Mouse (Mus musculus) bone marrow macrophage, adult 2 months (primary cell): ENCODE results near the gene Rtp3.

ENCODE experiments used
- CTCF ChIP-seq: IDR thresholded peaks from 2 replicates; pipeline ENCODE4 v1.5.1; 2012; ENCODE audit warnings: low read depth, mild to moderate bottlenecking, low read length, moderate library complexity
- POLR2A ChIP-seq: IDR thresholded peaks from 2 replicates; pipeline ENCODE4 v1.6.1; 2012; ENCODE audit warnings: mild to moderate bottlenecking, low read depth, low read length, borderline replicate concordance

DNA sequence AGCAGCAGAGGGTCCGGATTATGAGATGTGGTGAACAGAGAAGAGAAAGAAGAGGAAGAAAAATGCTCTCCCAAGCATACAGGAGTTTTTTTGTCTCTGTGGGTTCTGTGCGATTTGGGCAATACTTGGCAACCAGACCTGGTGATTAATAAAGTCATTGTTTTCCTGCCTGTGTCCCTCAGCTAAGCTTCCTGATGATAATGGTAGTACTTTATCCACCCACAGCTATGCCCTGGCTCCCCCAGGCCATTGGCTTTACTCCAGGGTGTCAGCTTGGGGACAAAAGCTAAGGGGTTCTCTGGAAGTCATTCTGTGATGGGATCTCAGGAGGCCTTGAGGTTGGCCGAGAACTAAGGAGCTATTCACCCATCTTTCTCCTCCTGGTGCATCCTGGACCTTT, 21.7 kb upstream of the Rtp3 start:
- TF ChIP-seq CTCF, result no peak
- no peak for TF ChIP-seq POLR2A
